Mouse (Mus musculus) central nervous system, embryonic 11.5 days (tissue): ENCODE measurements around the gene Gm15294. TPM values are rescaled to one million over a fixed set of nuclear protein-coding genes. Genes with fewer than 3 reads are reported as not detected.

Source experiments
- polyA plus RNA-seq: library from polyadenylated mRNA; depleted of rRNA; stranded (reverse); fragments of >200 nt; gene quantifications from 2 replicates; pipeline ENCODE4 v1.2.3, GENCODE M21; 2012; rRNA removed

Gene Gm15294
- not detected in 2 replicates for polyA plus RNA-seq

DNA sequence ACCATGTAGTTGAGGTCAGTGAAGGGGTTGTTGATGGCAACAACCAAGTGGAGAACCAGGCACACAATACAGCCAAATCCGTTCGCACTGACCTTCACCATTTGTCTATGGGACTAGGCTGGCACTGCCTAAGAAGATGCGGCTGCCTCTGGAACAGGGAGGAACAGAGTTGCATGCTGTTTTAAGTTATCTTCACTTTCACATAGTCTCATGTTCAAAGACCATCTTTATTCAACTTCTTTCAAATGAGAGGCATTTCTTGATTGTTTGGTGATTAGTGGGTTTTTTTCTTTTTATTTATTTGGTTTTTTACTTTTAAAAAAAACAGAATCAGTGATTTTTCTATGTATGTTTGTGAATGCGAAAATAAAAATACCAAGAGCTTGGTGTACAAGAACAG, at the start of gene Gm15294:
TSS of gene Gm15294 (minus strand) at position 101 of the 400 bp plus-strand sequence.

Other genes starting within 250 kb of the Gm15294 start
- 0.87 and 0.89 TPM in 2 replicates for gene Irs4, start 150.0 kb downstream of the Gm15294 start, polyA plus RNA-seq